22 mouse cellular contexts compared by ENCODE assay signal in the genomic region with DNA sequence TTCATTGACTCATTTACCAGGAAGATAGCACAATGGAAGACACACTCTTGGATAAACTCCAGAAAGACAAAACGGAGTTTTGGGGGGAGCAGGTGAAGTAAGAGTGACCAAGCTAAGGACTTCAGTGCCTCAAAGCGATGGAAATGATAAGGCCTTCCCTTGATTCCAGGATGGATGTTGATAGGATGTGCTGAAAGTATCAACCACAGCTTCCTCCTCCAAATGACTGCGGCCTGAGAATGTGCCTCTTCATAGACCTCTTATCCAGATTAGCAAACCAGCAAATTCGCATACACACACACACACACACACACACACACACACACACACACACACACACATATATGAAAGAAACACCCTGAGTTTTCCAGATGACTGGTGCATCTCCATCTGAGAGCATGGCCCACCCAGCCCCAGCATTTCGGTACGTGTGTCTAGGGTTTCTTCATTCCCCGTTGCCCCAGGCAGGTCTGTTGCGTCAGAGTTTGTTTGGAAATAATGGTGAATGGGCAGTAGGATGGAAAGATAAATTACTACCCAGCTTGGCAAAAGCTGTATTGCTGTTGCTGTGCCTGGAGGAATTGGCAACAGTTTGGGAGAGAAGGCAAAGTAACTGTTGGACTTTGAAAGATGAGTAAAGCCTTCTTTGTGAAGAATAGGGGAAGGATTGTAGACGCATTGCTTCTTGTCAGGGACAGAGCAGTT. TPM values are rescaled to one million over a fixed set of nuclear protein-coding genes. Genes with fewer than 3 reads are reported as not detected.
DNase-seq lines count a peak whose midpoint lies in the region; ATAC-seq and TF ChIP-seq lines count a peak whose summit lies in the region.
"Had no signal": no experiment of that assay in that cellular context is flagged by ENCODE, and none has a peak within 500 bp of the region (broad histone marks: within the 10 kb centered on the region; RNA-seq: fewer than 3 reads in every experiment).

No protein-coding gene starts in this region.

- no peaks in the 10 kb centered on the region for H3K36me3 ChIP-seq in thymus, adult 2 months (ENCODE audit: control insufficient read depth, insufficient read depth, low read length)
- H3K36me3 ChIP-seq in midbrain, postnatal 0 days (ENCODE audit: insufficient read depth, low read length) = no peaks in the 10 kb centered on the region
- H3K36me3 ChIP-seq: embryonic facial prominence, embryonic 10.5 days; G1E; neural tube, embryonic 13.5 days had no signal

- peak; percentile 61 for DNase-seq in kidney, adult 9 months
- no peak for DNase-seq in kidney, postnatal 4 days
- DNase-seq in 3T3-L1 (ENCODE audit: low read depth, low spot score) = peak; percentile 74
- DNase-seq in Muller cell, postnatal 12 days (ENCODE audit: inconsistent ontology term) = peak; percentile 60
- no peak for DNase-seq in thymus, adult 2 months
- DNase-seq in embryo, embryonic 10 days (ENCODE audit: low spot score) = no peak
- DNase-seq in midbrain, postnatal 0 days (ENCODE audit: low spot score) = no peak
- DNase-seq: cerebellum, adult 11-12 months; cerebellum, postnatal 25 days; heart, adult 2 months; kidney, postnatal 14 days; lung, adult 2 months; thymus, postnatal 25 days had no signal

- H3K9me3 ChIP-seq in midbrain, postnatal 0 days (ENCODE audit: low read length) = no peaks in the 10 kb centered on the region
- H3K9me3 ChIP-seq: embryonic facial prominence, embryonic 10.5 days; G1E; neural tube, embryonic 13.5 days had no signal

- no peak overlapping the region for H3K4me2 ChIP-seq in midbrain, postnatal 0 days (ENCODE audit: low read depth, low read length, poor library complexity, severe bottlenecking)
- H3K4me2 ChIP-seq: hindbrain, embryonic 14.5 days; neural tube, embryonic 13.5 days had no signal

- H3K4me1 ChIP-seq in thymus, adult 2 months (replicated peaks; ENCODE audit: control insufficient read depth, insufficient read depth, low read length) = no peaks in the 10 kb centered on the region
- H3K4me1 ChIP-seq in midbrain, postnatal 0 days (ENCODE audit: insufficient read depth, low read length) = no peaks in the 10 kb centered on the region

- TF ChIP-seq CTCF in thymus, adult 2 months (IDR thresholded peaks at IDR 0.05; ENCODE audit: borderline replicate concordance, control insufficient read depth, extremely low read depth, insufficient read depth, low read length, poor library complexity) = no peak
- TF ChIP-seq CTCF in midbrain, postnatal 0 days (IDR thresholded peaks at IDR 0.05) = no peak

- H3K4me3 ChIP-seq in thymus, adult 2 months (ENCODE audit: control insufficient read depth, insufficient read depth, low read length) = no peak overlapping the region
- H3K4me3 ChIP-seq in midbrain, postnatal 0 days (ENCODE audit: low read depth, low read length) = no peak overlapping the region
- H3K4me3 ChIP-seq: embryonic facial prominence, embryonic 10.5 days; heart, adult 2 months; left cerebral cortex, adult 2 months; neural tube, embryonic 13.5 days had no signal

- peak; percentile 15; the same call in 1 of the 2 replicates for ATAC-seq in common myeloid progenitor, adult 5-6 weeks (replicated peaks; ENCODE audit: low read depth, poor library complexity, severe bottlenecking)
- no peak for ATAC-seq in midbrain, postnatal 0 days (ENCODE audit: low FRiP score)
- ATAC-seq: forebrain, embryonic 16.5 days; intestine, embryonic 16.5 days had no signal

- H3K9ac ChIP-seq in midbrain, postnatal 0 days (replicated peaks; ENCODE audit: low read length, poor library complexity, severe bottlenecking) = no peak overlapping the region
- H3K9ac ChIP-seq: hindbrain, embryonic 14.5 days; neural tube, embryonic 13.5 days had no signal

- TF ChIP-seq POLR2A in thymus, adult 2 months (IDR thresholded peaks at IDR 0.05; ENCODE audit: control insufficient read depth, extremely low read depth, insufficient read depth, low read length, poor library complexity) = no peak

- WGBS in thymus, adult 2 months = 94% methylated on average over 9 of the region's 9 CpGs
- WGBS in midbrain, postnatal 0 days = 86% methylated on average over 9 of the region's 9 CpGs

- H3K27me3 ChIP-seq in thymus, adult 2 months (ENCODE audit: control insufficient read depth, insufficient read depth, low read length) = no peaks in the 10 kb centered on the region
- no peaks in the 10 kb centered on the region for H3K27me3 ChIP-seq in midbrain, postnatal 0 days (ENCODE audit: insufficient read depth, low read length)
- H3K27me3 ChIP-seq: neural tube, embryonic 13.5 days had no signal

- no peak overlapping the region for H3K27ac ChIP-seq in thymus, adult 2 months (ENCODE audit: control insufficient read depth, insufficient read depth, low read length)
- no peak overlapping the region for H3K27ac ChIP-seq in midbrain, postnatal 0 days (ENCODE audit: low read depth, low read length)
- H3K27ac ChIP-seq: heart, adult 2 months; hindbrain, embryonic 14.5 days; left cerebral cortex, adult 2 months; macrophage; neural tube, embryonic 13.5 days had no signal

RNA-seq across cellular contexts. Expression of a gene that starts 9.7 kb away (rescaled TPM):
- 36.0 and 41.3 TPM in 2 replicates for total RNA-seq in common myeloid progenitor, adult 5-6 weeks (2017)
- polyA plus RNA-seq in thymus, adult 2 months (2012; rRNA removed) = 44.9 and 45.4 TPM in 2 replicates
- 8.6 and 10.2 TPM in 2 replicates for total RNA-seq in midbrain, postnatal 0 days (2014; rRNA removed)
- 9.6 and 11.2 TPM in 2 replicates for polyA plus RNA-seq in midbrain, postnatal 0 days (2015; fragmentation: Nextera tagmentation; extraction: Ambion mirVana)

Comparison
In these comparisons a context has a peak if more than half of its experiments do, and no peak if none do; other contexts are left out.
1. DNase-seq: peak in kidney, adult 9 months (single experiment), 3T3-L1 (single experiment) and Muller cell, postnatal 12 days (single experiment); none in kidney, postnatal 4 days (0 of 2), thymus, adult 2 months (single experiment), embryo, embryonic 10 days (single experiment) and midbrain, postnatal 0 days (single experiment).